Mouse (Mus musculus) CH12.LX (cell line): ENCODE results near the gene Srarp. TPM values are rescaled to one million over a fixed set of nuclear protein-coding genes. Genes with fewer than 3 reads are reported as not detected.

Experiments used
- DNase-seq: peaks from one replicate; pipeline ENCODE4 v3.0.0-alpha.2; 2013; ENCODE audit errors: extremely low read depth
- H3K27ac ChIP-seq: 2 replicates; pipeline ENCODE4 v1.5.1; 2012; ENCODE audit warnings: low read depth, mild to moderate bottlenecking, control low read depth, moderate library complexity; ENCODE audit not compliant: insufficient read depth
- H3K27me3 ChIP-seq: replicated peaks from 2 replicates; pipeline ENCODE3; 2012; ENCODE audit warnings: inconsistent platforms
- H3K36me3 ChIP-seq, 2 experiments: replicated peaks in 1 of 2; 2 replicates each; pipeline versions ENCODE3 to v1.6.1; 2012; ENCODE audit warnings: inconsistent platforms in 1 of 2, low read length in 1 of 2, mild to moderate bottlenecking in 1 of 2, mixed read lengths in 1 of 2, moderate library complexity in 1 of 2; ENCODE audit not compliant: control insufficient read depth in 1 of 2, insufficient read depth in 1 of 2
- H3K4me1 ChIP-seq, 2 experiments: 2 replicates each; pipeline ENCODE4 v1.6.1; 2012; ENCODE audit warnings: inconsistent platforms in 1 of 2, moderate library complexity in 1 of 2; ENCODE audit not compliant: insufficient read depth in 2 of 2, control insufficient read depth in 1 of 2
- H3K4me2 ChIP-seq: 2 replicates; pipeline ENCODE4 v1.6.1; 2012; ENCODE audit warnings: low read depth, mild to moderate bottlenecking, control low read depth; ENCODE audit not compliant: poor library complexity, insufficient read depth, severe bottlenecking
- H3K4me3 ChIP-seq, 3 experiments: fragments of 150-350 bp in 1 of 3; sonication (generic) in 1 of 3; replicated peaks in 1 of 3; 2 replicates each; pipeline versions ENCODE3 to v1.5.1; 2011 to 2012; ENCODE audit warnings: low read depth in 2 of 3, low read length in 2 of 3, mild to moderate bottlenecking in 2 of 3, moderate library complexity in 2 of 3, control low read depth in 1 of 3, improper control_type of control experiment in 1 of 3, inconsistent platforms in 1 of 3, mixed read lengths in 1 of 3; ENCODE audit not compliant: poor library complexity in 1 of 3
- H3K79me2 ChIP-seq: replicated peaks from 2 replicates; pipeline ENCODE4 v1.6.1; 2012; ENCODE audit warnings: mild to moderate bottlenecking, moderate library complexity; ENCODE audit not compliant: control insufficient read depth, poor library complexity, insufficient read depth, severe bottlenecking; ENCODE audit errors: extremely low read depth
- H3K9ac ChIP-seq: 2 replicates; pipeline ENCODE4 v1.6.1; 2012; ENCODE audit warnings: low read depth, mild to moderate bottlenecking, control low read depth, moderate library complexity; ENCODE audit not compliant: insufficient read depth
- H3K9me3 ChIP-seq: replicated peaks from 2 replicates; pipeline ENCODE3; 2012; ENCODE audit warnings: low read length, inconsistent platforms, mixed read lengths
- BHLHE40 ChIP-seq: IDR thresholded peaks from 2 replicates; pipeline ENCODE4 v1.6.1; 2011; ENCODE audit warnings: mild to moderate bottlenecking, low read depth, low read length, improper control_type of control experiment
- CHD2 ChIP-seq: IDR thresholded peaks from 2 replicates; pipeline ENCODE4 v1.6.1; 2011; ENCODE audit warnings: low read length, improper control_type of control experiment
- CTCF ChIP-seq, 2 experiments: IDR thresholded peaks in 1 of 2; conservative IDR thresholded peaks in 1 of 2; 2 replicates each; pipeline ENCODE4 v1.5.1; 2011 to 2012; ENCODE audit warnings: low read depth in 2 of 2, low read length in 2 of 2, improper control_type of control experiment in 1 of 2, inconsistent platforms in 1 of 2, mild to moderate bottlenecking in 1 of 2, moderate library complexity in 1 of 2
- ELF1 ChIP-seq: IDR thresholded peaks from 2 replicates; pipeline ENCODE4 v1.6.1; 2014; ENCODE audit warnings: low read depth, mild to moderate bottlenecking, inconsistent platforms, low read length, improper control_type of control experiment
- HCFC1 ChIP-seq: IDR thresholded peaks from 2 replicates; pipeline ENCODE4 v1.6.1; 2012; ENCODE audit warnings: low read depth, mild to moderate bottlenecking, inconsistent platforms, low read length, improper control_type of control experiment
- IRF4 ChIP-seq: IDR thresholded peaks from 2 replicates; pipeline ENCODE4 v1.6.1; 2014; ENCODE audit warnings: low read depth, mild to moderate bottlenecking, inconsistent platforms, low read length, improper control_type of control experiment
- JUN ChIP-seq: IDR thresholded peaks from 2 replicates; pipeline ENCODE4 v1.6.1; 2011; ENCODE audit warnings: low read depth, mild to moderate bottlenecking, low read length, improper control_type of control experiment, moderate library complexity; ENCODE audit not compliant: insufficient read depth
- JUND ChIP-seq: conservative IDR thresholded peaks from 2 replicates; pipeline ENCODE4 v1.6.1; 2011; ENCODE audit warnings: low read depth, low read length, improper control_type of control experiment
- MEF2A ChIP-seq: IDR thresholded peaks from 2 replicates; pipeline ENCODE4 v1.6.1; 2014; ENCODE audit warnings: low read depth, mild to moderate bottlenecking, inconsistent platforms, low read length, improper control_type of control experiment, borderline replicate concordance
- MYC ChIP-seq: IDR thresholded peaks from 2 replicates; pipeline ENCODE4 v1.6.1; 2011; ENCODE audit warnings: low read depth, mild to moderate bottlenecking, improper control_type of control experiment, low read length
- NELFE ChIP-seq: IDR thresholded peaks from 2 replicates; pipeline ENCODE4 v1.6.1; 2011; ENCODE audit warnings: low read depth, low read length, improper control_type of control experiment
- POLR2A ChIP-seq: IDR thresholded peaks from 2 replicates; pipeline ENCODE4 v1.6.1; 2011; ENCODE audit warnings: low read depth, mild to moderate bottlenecking, improper control_type of control experiment, low read length
- POLR2AphosphoS2 ChIP-seq: IDR thresholded peaks from 2 replicates; pipeline ENCODE4 v1.6.1; 2011; ENCODE audit warnings: low read depth, low read length, improper control_type of control experiment
- RAD21 ChIP-seq: IDR thresholded peaks from 2 replicates; pipeline ENCODE4 v1.6.1; 2011; ENCODE audit warnings: low read depth, mild to moderate bottlenecking, low read length, improper control_type of control experiment, moderate library complexity
- RCOR1 ChIP-seq: conservative IDR thresholded peaks from 2 replicates; pipeline ENCODE4 v1.6.1; 2012; ENCODE audit warnings: low read depth, mild to moderate bottlenecking, inconsistent platforms, low read length, improper control_type of control experiment
- SMC3 ChIP-seq: IDR thresholded peaks from 2 replicates; pipeline ENCODE4 v1.6.1; 2011; ENCODE audit warnings: low read depth, low read length, improper control_type of control experiment
- ZMIZ1 ChIP-seq: IDR thresholded peaks from 2 replicates; pipeline ENCODE4 v1.6.1; 2012; ENCODE audit warnings: low read depth, mild to moderate bottlenecking, inconsistent platforms, low read length, improper control_type of control experiment
- dilution Hi-C: fragments of 300-500 bp; cut with MboI; formaldehyde crosslinking; loops from 2 replicates; pipeline ENCODE4 v1.14.3; 2020; ENCODE audit warnings: low sequenced_read_pairs; ENCODE audit not compliant: extremely low pct_unique_long_range_greater_than_20kb, extremely low pct_ligation_motif_present
- in situ Hi-C: fragments of 300-500 bp; cut with MboI; formaldehyde crosslinking; loops from 3 replicates; pipeline ENCODE4 v1.14.3; 2019; ENCODE audit warnings: low sequenced_read_pairs, low pct_ligation_motif_present, low pct_unique_long_range_greater_than_20kb, mixed read lengths
- polyA plus RNA-seq: library from polyadenylated mRNA; unstranded; fragments of >175 nt; gene quantifications from 2 replicates; pipeline ENCODE4 v1.2.1, GENCODE M21; 2012; ENCODE audit warnings: low read depth; ENCODE audit not compliant: insufficient read length
- total RNA-seq, 2 experiments: library from RNA; depleted of rRNA; stranded (reverse); fragments of 300-350 nt in 1 of 2; fragments of >200 nt in 1 of 2; gene quantifications; 2 replicates each; pipeline ENCODE4 v1.2.3; 2012 to 2014

Gene Srarp
- total and polyA plus RNA-seq, 3 experiments, result not detected

GRCm38 (mm10) chr4:141472641-141473321 lies 36.9 kb upstream of the Srarp start:
- Histone ChIP-seq H3K79me2 (no peaks in the 10 kb centered on the region), H3K4me2 (no peak overlapping the region), H3K9ac (no peak overlapping the region), H3K27ac (no peak overlapping the region), H3K27me3 (no peaks in the 10 kb centered on the region), H3K9me3 (peaks cover 65% of the 10 kb centered on the region), H3K4me3 (no peak overlapping the region), H3K36me3 (peaks cover 91 to 97% of the 10 kb centered on the region in 2 experiments), H3K4me1 (peaks cover 0 to 5% of the 10 kb centered on the region in 2 experiments; a peak in 2 of 4 replicates)
- in situ Hi-C loops (no loop called here), dilution Hi-C loops (no loop called here)
- DNase-seq, result no peak
- no peak for TF ChIP-seq ZMIZ1
- TF ChIP-seq POLR2A, result no peak
- no peak for TF ChIP-seq RAD21
- no peak for TF ChIP-seq CHD2
- no peak for TF ChIP-seq IRF4
- TF ChIP-seq BHLHE40, result no peak
- no peak for TF ChIP-seq NELFE
- no peak for TF ChIP-seq SMC3
- no peak for TF ChIP-seq JUN
- TF ChIP-seq CTCF (conservative IDR thresholded peaks at IDR 0.05 in 1 of 2, IDR thresholded peaks at IDR 0.05 in 1 of 2; ENCODE audit: low read depth in 2 of 2, low read length in 2 of 2), result no peak
- TF ChIP-seq JUND, result no peak
- TF ChIP-seq RCOR1, result no peak
- no peak for TF ChIP-seq ELF1
- no peak for TF ChIP-seq MEF2A
- TF ChIP-seq, all 38 proteins: peak for 0

DNA sequence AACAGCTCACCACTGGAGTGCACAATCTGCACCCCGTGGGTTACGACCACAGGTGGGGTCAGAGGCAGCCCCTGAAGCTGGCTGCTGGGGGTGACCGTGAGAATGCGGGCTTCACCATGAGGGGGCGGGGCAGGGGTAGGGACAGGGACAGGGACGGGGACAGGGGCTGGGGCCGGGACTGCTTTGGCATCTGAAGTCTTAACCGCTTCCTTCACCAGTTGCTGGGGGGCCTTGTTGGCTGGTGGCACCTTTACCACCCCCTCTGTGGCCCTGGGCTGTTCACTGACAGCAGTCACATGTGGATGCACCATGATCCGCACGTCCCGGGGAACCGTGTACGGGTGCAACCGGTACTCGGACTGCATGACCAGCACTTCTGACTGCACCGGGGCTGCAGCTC lies 35.6 kb upstream of the Srarp start:
- dilution Hi-C loops (no loop called here), in situ Hi-C loops (no loop called here)
- Histone ChIP-seq H3K79me2 (no peaks in the 10 kb centered on the region), H3K27me3 (no peaks in the 10 kb centered on the region), H3K4me2 (no peak overlapping the region), H3K4me3 (no peak overlapping the region), H3K9me3 (peaks cover 53% of the 10 kb centered on the region), H3K9ac (no peak overlapping the region), H3K27ac (no peak overlapping the region), H3K4me1 (no peaks in the 10 kb centered on the region), H3K36me3 (peaks cover 90 to 97% of the 10 kb centered on the region in 2 experiments)
- TF ChIP-seq MYC, result no peak
- DNase-seq, result no peak

GRCm38 (mm10) chr4:141469343-141469742 lies 33.4 kb upstream of the Srarp start:
- H3K27ac ChIP-seq, result no peak overlapping the region
- in situ Hi-C loops (no loop called here), dilution Hi-C loops (no loop called here)
- no peaks in the 10 kb centered on the region for H3K27me3 ChIP-seq
- TF ChIP-seq POLR2AphosphoS2, result peak; percentile 31; the same call in 1 of the 2 replicates
- no peak for TF ChIP-seq HCFC1
- no peak overlapping the region for H3K9ac ChIP-seq
- H3K79me2 ChIP-seq, result no peaks in the 10 kb centered on the region
- no peaks in the 10 kb centered on the region for H3K4me1 ChIP-seq
- peaks cover 31% of the 10 kb centered on the region for H3K9me3 ChIP-seq
- peaks cover 90 to 97% of the 10 kb centered on the region in 2 experiments for H3K36me3 ChIP-seq
- no peak overlapping the region for H3K4me2 ChIP-seq
- no peak for DNase-seq
- H3K4me3 ChIP-seq, result no peak overlapping the region
